Mouse (Mus musculus) G1E (cell line): Measurements from ENCODE around the gene Uspl1. TPM values are rescaled to one million over a fixed set of nuclear protein-coding genes. Genes with fewer than 3 reads are reported as not detected.

Source experiments
- ATAC-seq: 2 replicates; pipeline ENCODE4 v1.8.0; 2016; ENCODE audit warnings: mild to moderate bottlenecking; ENCODE audit not compliant: insufficient number of reproducible peaks, poor library complexity, low FRiP score, severe bottlenecking; ENCODE audit errors: extremely low read depth
- DNase-seq: peaks from one replicate; pipeline ENCODE4 v3.0.0; 2012; ENCODE audit warnings: low spot score
- H3K27me3 ChIP-seq: 2 replicates; pipeline ENCODE4 v1.6.1; 2012; ENCODE audit warnings: mild to moderate bottlenecking, low read length, inconsistent platforms; ENCODE audit not compliant: insufficient read depth
- H3K36me3 ChIP-seq: replicated peaks from 2 replicates; pipeline ENCODE3; 2012; ENCODE audit warnings: mild to moderate bottlenecking, inconsistent platforms
- H3K4me1 ChIP-seq: 2 replicates; pipeline ENCODE4 v1.6.1; 2012; ENCODE audit warnings: low read depth, low read length, inconsistent platforms, mixed read lengths; ENCODE audit not compliant: insufficient read depth
- H3K4me3 ChIP-seq: 2 replicates; pipeline ENCODE4 v1.5.1; 2012; ENCODE audit warnings: low read depth, mild to moderate bottlenecking, inconsistent platforms, low read length, moderate library complexity, mixed read lengths
- H3K9me3 ChIP-seq: replicated peaks from 2 replicates; pipeline ENCODE4 v1.6.1; 2012; ENCODE audit warnings: inconsistent platforms
- CTCF ChIP-seq: IDR thresholded peaks from 2 replicates; pipeline ENCODE4 v1.5.1; 2012; ENCODE audit warnings: low read depth, low read length, inconsistent platforms, mixed read lengths
- GATA1 ChIP-seq: IDR thresholded peaks from 2 replicates; pipeline ENCODE4 v1.6.1; 2012; ENCODE audit warnings: borderline replicate concordance, low read length, inconsistent platforms, mixed read lengths
- GATA2 ChIP-seq: IDR thresholded peaks from 2 replicates; pipeline ENCODE4 v1.6.1; 2012; ENCODE audit warnings: low read depth, low read length, inconsistent platforms, borderline replicate concordance
- POLR2AphosphoS5 ChIP-seq: IDR thresholded peaks from 2 replicates; pipeline ENCODE4 v1.6.1; 2012; ENCODE audit warnings: low read depth, low read length, inconsistent platforms; ENCODE audit not compliant: insufficient replicate concordance
- TAL1 ChIP-seq: conservative IDR thresholded peaks from 2 replicates; pipeline ENCODE4 v1.6.1; 2012; ENCODE audit warnings: low read depth, low read length, inconsistent platforms, mixed read lengths
- polyA plus RNA-seq: library from polyadenylated mRNA; stranded (reverse); fragments of >175 nt; gene quantifications from 2 replicates; pipeline ENCODE4 v1.2.3, GENCODE M21; 2012
- total RNA-seq, 2 experiments: library from RNA; stranded (forward) in 1 of 2; stranded (reverse) in 1 of 2; fragments of 200-1000 nt in 1 of 2; fragments of >200 nt in 1 of 2; fragmentation: Nextera tagmentation in 1 of 2; gene quantifications; 2 replicates each; pipeline ENCODE4 v1.2.3; 2014 to 2017

The Uspl1 gene
- total and polyA plus RNA-seq, 3 experiments, result 4.9 to 115 (median 69.2) TPM

GRCm38 (mm10) chr5:149152063-149152773 is 31.9 kb upstream of the Uspl1 start:
- no peak for TF ChIP-seq CTCF
- TF ChIP-seq POLR2AphosphoS5, result no peak
- TF ChIP-seq TAL1, result no peak
- TF ChIP-seq GATA1, result no peak
- Histone ChIP-seq H3K4me3 (no peak overlapping the region), H3K4me1 (no peaks in the 10 kb centered on the region), H3K27me3 (peaks cover 6% of the 10 kb centered on the region; the same call in 1 of the 2 replicates), H3K9me3 (no peaks in the 10 kb centered on the region), H3K36me3 (no peaks in the 10 kb centered on the region)
- no peak for DNase-seq
- ATAC-seq, result no peak

GRCm38 (mm10) chr5:149152774-149153155 is 31.4 kb upstream of the Uspl1 start:
- H3K4me3 ChIP-seq, result no peak overlapping the region
- DNase-seq (no peak), ATAC-seq (no peak)
- no peaks in the 10 kb centered on the region for H3K4me1 ChIP-seq
- H3K27me3 ChIP-seq, result peaks cover 6% of the 10 kb centered on the region; the same call in 1 of the 2 replicates
- H3K36me3 ChIP-seq, result no peaks in the 10 kb centered on the region
- TF ChIP-seq GATA2 (no peak), GATA1 (no peak), CTCF (no peak), POLR2AphosphoS5 (no peak), TAL1 (no peak)
- H3K9me3 ChIP-seq, result no peaks in the 10 kb centered on the region

GRCm38 (mm10) chr5:149156886-149157563 is 27.1 kb upstream of the Uspl1 start:
- H3K9me3 ChIP-seq, result no peaks in the 10 kb centered on the region
- H3K36me3 ChIP-seq, result no peaks in the 10 kb centered on the region
- H3K4me3 ChIP-seq, result no peak overlapping the region
- DNase-seq (no peak), ATAC-seq (no peak)
- TF ChIP-seq CTCF (no peak), GATA2 (no peak), GATA1 (no peak), TAL1 (no peak), POLR2AphosphoS5 (no peak)
- H3K4me1 ChIP-seq, result no peaks in the 10 kb centered on the region
- peaks cover 5% of the 10 kb centered on the region; the same call in 1 of the 2 replicates for H3K27me3 ChIP-seq

- no peak overlapping the region for H3K4me3 ChIP-seq
- H3K27me3 ChIP-seq, result peaks cover 3% of the 10 kb centered on the region; the same call in 1 of the 2 replicates
- no peaks in the 10 kb centered on the region for H3K36me3 ChIP-seq
- TF ChIP-seq GATA1, result no peak
- TF ChIP-seq CTCF, result no peak
- no peak for TF ChIP-seq POLR2AphosphoS5
- no peak for TF ChIP-seq TAL1
- TF ChIP-seq GATA2, result no peak
- no peaks in the 10 kb centered on the region for H3K4me1 ChIP-seq
- DNase-seq (no peak), ATAC-seq (no peak)
- H3K9me3 ChIP-seq, result no peaks in the 10 kb centered on the region
These were observed 25.1 kb upstream of the Uspl1 start for GRCm38 (mm10) chr5:149159021-149159420.

GRCm38 (mm10) chr5:149160469-149160868 is 23.7 kb upstream of the Uspl1 start:
- Histone ChIP-seq H3K27me3 (peaks cover 3% of the 10 kb centered on the region; the same call in 1 of the 2 replicates), H3K4me3 (no peak overlapping the region), H3K9me3 (no peaks in the 10 kb centered on the region), H3K4me1 (no peaks in the 10 kb centered on the region), H3K36me3 (no peaks in the 10 kb centered on the region)
- no peak for DNase-seq
- no peak for ATAC-seq
- TF ChIP-seq TAL1 (no peak), CTCF (no peak), GATA1 (no peak), GATA2 (no peak), POLR2AphosphoS5 (no peak)

- TF ChIP-seq CTCF (no peak), GATA2 (no peak), TAL1 (no peak), POLR2AphosphoS5 (no peak), GATA1 (no peak)
- no peak overlapping the region for H3K4me3 ChIP-seq
- ATAC-seq (no peak), DNase-seq (no peak)
- no peaks in the 10 kb centered on the region for H3K9me3 ChIP-seq
- H3K36me3 ChIP-seq, result no peaks in the 10 kb centered on the region
- peaks cover 3% of the 10 kb centered on the region; the same call in 1 of the 2 replicates for H3K27me3 ChIP-seq
- H3K4me1 ChIP-seq, result no peaks in the 10 kb centered on the region; the same call in 1 of the 2 replicates
These were observed 21.3 kb upstream of the Uspl1 start for GRCm38 (mm10) chr5:149162890-149163289.
